Mouse (Mus musculus): ENCODE data around the gene Camk2n1. TPM values are rescaled to one million over a fixed set of nuclear protein-coding genes. Genes with fewer than 3 reads are reported as not detected.

The Camk2n1 gene
- polyA plus RNA-seq, 2 experiments = 2.1 to 7.8 TPM

DNA sequence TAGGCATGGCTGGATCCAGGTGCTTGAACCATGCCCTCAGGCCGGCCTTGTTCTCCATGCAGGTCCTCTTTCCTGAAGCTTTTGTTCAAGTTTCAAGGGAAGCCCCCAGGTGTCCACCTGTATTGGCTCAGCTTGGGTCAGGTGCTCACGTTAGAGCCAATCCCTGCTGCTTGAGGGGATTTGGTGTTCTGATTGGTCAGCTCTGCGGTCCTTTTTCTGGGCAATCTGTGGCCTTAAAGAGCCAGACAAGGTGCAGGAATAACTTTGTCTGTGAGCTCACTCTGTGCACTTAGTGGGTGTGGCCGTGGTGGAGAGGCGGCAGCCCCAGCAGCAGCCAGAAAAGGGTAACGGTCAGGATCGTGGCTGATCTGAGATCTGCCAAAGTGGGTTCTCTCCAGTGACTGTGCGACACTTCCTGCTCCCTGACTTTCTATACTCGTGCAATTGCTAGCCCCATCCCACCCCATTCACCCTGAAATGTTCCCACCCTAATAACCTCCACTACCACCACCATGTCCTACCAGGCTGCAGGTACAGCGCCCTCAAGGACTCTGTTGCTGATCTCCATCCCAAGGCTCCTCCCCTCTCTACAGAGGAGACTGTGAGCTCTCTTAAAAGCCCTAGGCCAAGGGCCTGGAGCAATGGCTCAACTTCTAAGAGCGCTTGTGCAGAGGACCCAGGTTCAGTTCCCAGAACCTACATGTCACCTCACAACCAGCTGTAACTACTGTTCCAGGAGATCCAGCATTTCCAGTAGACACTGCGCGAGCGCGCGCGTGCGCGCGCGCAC is 45.9 kb downstream of the Camk2n1 start:
- no peaks in the 10 kb centered on the region for H3K9me3 ChIP-seq (ENCODE audit: control insufficient read depth, low read length)
- ATAC-seq (ENCODE audit: low FRiP score, low read depth) = no peak
- TF ChIP-seq POLR2A (IDR thresholded peaks at IDR 0.05; ENCODE audit: borderline replicate concordance, extremely low read depth, insufficient read depth, insufficient read length) = no peak

DNA sequence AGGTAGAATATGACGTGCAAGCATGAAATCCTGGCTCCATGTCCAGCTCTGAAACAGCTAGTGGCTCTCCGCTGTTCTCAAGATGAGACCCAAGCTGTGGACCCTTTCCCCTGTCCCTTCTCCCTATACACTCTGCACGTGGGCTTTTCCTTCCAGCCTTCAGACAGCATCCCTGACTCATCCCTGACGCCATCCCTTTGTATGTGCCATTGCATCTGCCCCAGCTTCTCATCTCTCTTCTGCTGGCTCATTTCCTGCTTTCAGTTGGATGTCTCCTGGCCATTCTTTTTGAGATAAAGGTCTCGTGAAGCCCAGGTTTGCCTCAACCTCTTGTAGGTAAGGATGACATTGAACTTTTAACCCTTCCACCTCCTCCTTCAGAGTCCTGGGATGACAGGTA is 46.9 kb downstream of the Camk2n1 start:
- WGBS = 78% methylated on average over 5 of the region's 5 CpGs
- H3K9ac ChIP-seq (ENCODE audit: low read depth, low read length, severe bottlenecking) = no peak overlapping the region
- ATAC-seq (ENCODE audit: low FRiP score, low read depth) = no peak
- no peak overlapping the region for H3K4me2 ChIP-seq (replicated peaks; ENCODE audit: low read depth, low read length, severe bottlenecking)
- H3K4me1 ChIP-seq (ENCODE audit: control insufficient read depth, insufficient read depth, low read length) = no peaks in the 10 kb centered on the region
- H3K36me3 ChIP-seq (ENCODE audit: control insufficient read depth, insufficient read depth, low read length) = no peaks in the 10 kb centered on the region
- TF ChIP-seq POLR2A (IDR thresholded peaks at IDR 0.05; ENCODE audit: borderline replicate concordance, extremely low read depth, insufficient read depth, insufficient read length) = no peak
- no peak overlapping the region for H3K4me3 ChIP-seq (replicated peaks; ENCODE audit: low read length)
- no peak overlapping the region for H3K27ac ChIP-seq (replicated peaks; ENCODE audit: low read depth, low read length)
- no peak for DNase-seq (ENCODE audit: low spot score)
- H3K9me3 ChIP-seq (ENCODE audit: control insufficient read depth, low read length) = no peaks in the 10 kb centered on the region
- H3K27me3 ChIP-seq (ENCODE audit: control insufficient read depth, insufficient read depth, low read length) = 0 out of 2 replicates have a peak, but pooled peaks cover 12% of the 10 kb centered on the region

More for the DNA sequence above, 45.9 kb downstream of the Camk2n1 start:
- Histone ChIP-seq H3K4me2 (replicated peaks; ENCODE audit: low read depth, low read length, severe bottlenecking) (no peak overlapping the region), H3K4me1 (ENCODE audit: control insufficient read depth, insufficient read depth, low read length) (peaks cover under 1% of the 10 kb centered on the region; the same call in 1 of the 2 replicates), H3K36me3 (ENCODE audit: control insufficient read depth, insufficient read depth, low read length) (no peaks in the 10 kb centered on the region), H3K27me3 (ENCODE audit: control insufficient read depth, insufficient read depth, low read length) (0 out of 2 replicates have a peak, but pooled peaks cover 3% of the 10 kb centered on the region), H3K27ac (replicated peaks; ENCODE audit: low read depth, low read length) (no peak overlapping the region), H3K9ac (ENCODE audit: low read depth, low read length, severe bottlenecking) (no peak overlapping the region), H3K4me3 (replicated peaks; ENCODE audit: low read length) (no peak overlapping the region)
- no peak for DNase-seq (ENCODE audit: low spot score)
- 84% methylated on average over 21 of the region's 21 CpGs for WGBS

DNA sequence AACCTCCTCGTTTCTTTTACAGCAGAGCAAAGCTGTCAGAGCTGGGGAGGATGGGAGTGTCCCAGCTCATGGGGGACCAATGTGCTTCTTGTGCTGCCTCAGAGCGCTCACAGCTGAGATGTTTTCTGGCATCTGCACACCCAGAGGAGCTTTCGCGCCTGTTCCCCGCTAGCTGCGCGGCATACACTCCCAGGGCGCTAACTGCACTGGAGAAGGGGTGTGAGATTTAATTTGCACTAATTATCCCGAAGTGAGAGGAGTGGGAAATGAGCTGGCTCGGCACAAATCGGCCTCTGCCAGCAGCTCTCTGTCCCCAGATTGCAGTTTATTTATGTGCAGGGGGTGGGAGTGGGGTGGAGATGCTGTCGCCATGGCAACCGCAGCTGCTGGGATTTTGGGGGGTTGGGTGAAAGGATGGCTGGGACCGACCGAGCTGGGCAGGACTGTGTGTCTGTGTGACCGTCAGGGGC is 50.6 kb downstream of the Camk2n1 start:
- Histone ChIP-seq H3K9ac (ENCODE audit: low read depth, low read length, severe bottlenecking) (no peak overlapping the region), H3K36me3 (ENCODE audit: control insufficient read depth, insufficient read depth, low read length) (no peaks in the 10 kb centered on the region), H3K4me1 (ENCODE audit: control insufficient read depth, insufficient read depth, low read length) (no peaks in the 10 kb centered on the region), H3K27me3 (ENCODE audit: control insufficient read depth, insufficient read depth, low read length) (0 out of 2 replicates have a peak, but pooled peaks cover 12% of the 10 kb centered on the region), H3K9me3 (ENCODE audit: control insufficient read depth, low read length) (no peaks in the 10 kb centered on the region), H3K27ac (replicated peaks; ENCODE audit: low read depth, low read length) (no peak overlapping the region), H3K4me2 (replicated peaks; ENCODE audit: low read depth, low read length, severe bottlenecking) (no peak overlapping the region), H3K4me3 (replicated peaks; ENCODE audit: low read length) (no peak overlapping the region)
- ATAC-seq (ENCODE audit: low FRiP score, low read depth) (peak; percentile 57; the same call in 1 of the 2 replicates), DNase-seq (ENCODE audit: low spot score) (no peak)
- WGBS = 1% methylated on average over 16 of the region's 16 CpGs
- no peak for TF ChIP-seq POLR2A (IDR thresholded peaks at IDR 0.05; ENCODE audit: borderline replicate concordance, extremely low read depth, insufficient read depth, insufficient read length)

- Histone ChIP-seq H3K9me3 (ENCODE audit: control insufficient read depth, low read length) (no peaks in the 10 kb centered on the region), H3K4me1 (ENCODE audit: control insufficient read depth, insufficient read depth, low read length) (no peaks in the 10 kb centered on the region), H3K9ac (ENCODE audit: low read depth, low read length, severe bottlenecking) (no peak overlapping the region), H3K27me3 (ENCODE audit: control insufficient read depth, insufficient read depth, low read length) (0 out of 2 replicates have a peak, but pooled peaks cover 12% of the 10 kb centered on the region), H3K4me2 (replicated peaks; ENCODE audit: low read depth, low read length, severe bottlenecking) (no peak overlapping the region), H3K27ac (replicated peaks; ENCODE audit: low read depth, low read length) (no peak overlapping the region), H3K36me3 (ENCODE audit: control insufficient read depth, insufficient read depth, low read length) (no peaks in the 10 kb centered on the region), H3K4me3 (replicated peaks; ENCODE audit: low read length) (no peak overlapping the region)
- ATAC-seq (ENCODE audit: low FRiP score, low read depth) = no peak
- DNase-seq (ENCODE audit: low spot score) = no peak
- 6% methylated on average over 10 of the region's 10 CpGs for WGBS
- no peak for TF ChIP-seq POLR2A (IDR thresholded peaks at IDR 0.05; ENCODE audit: borderline replicate concordance, extremely low read depth, insufficient read depth, insufficient read length)
These were observed 51.2 kb downstream of the Camk2n1 start for GRCm38 (mm10) chr4:138505171-138505870.

DNA sequence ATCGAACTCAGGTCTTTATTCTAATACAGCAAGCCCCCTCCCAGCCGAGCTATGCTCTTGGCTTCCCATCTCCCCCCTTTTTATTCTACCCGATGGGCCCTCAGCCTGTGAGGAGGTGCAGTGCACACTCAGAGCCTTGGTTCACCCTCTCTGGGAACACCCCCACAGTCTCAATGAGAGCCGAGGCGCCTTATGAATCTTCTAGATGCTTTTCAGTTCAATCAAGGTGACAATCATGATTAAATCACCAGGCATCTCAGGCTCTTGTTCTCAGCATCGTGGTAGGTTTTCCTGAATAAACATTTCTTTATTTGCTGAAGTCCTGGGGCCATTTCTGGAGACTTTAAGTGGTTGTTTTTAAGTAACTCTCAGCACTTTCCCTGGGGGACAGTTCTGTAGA is 53.8 kb downstream of the Camk2n1 start:
- Histone ChIP-seq H3K4me3 (replicated peaks; ENCODE audit: low read length) (no peak overlapping the region), H3K4me2 (replicated peaks; ENCODE audit: low read depth, low read length, severe bottlenecking) (no peak overlapping the region), H3K27ac (replicated peaks; ENCODE audit: low read depth, low read length) (no peak overlapping the region), H3K36me3 (ENCODE audit: control insufficient read depth, insufficient read depth, low read length) (no peaks in the 10 kb centered on the region), H3K9me3 (ENCODE audit: control insufficient read depth, low read length) (no peaks in the 10 kb centered on the region), H3K9ac (ENCODE audit: low read depth, low read length, severe bottlenecking) (no peak overlapping the region), H3K27me3 (ENCODE audit: control insufficient read depth, insufficient read depth, low read length) (0 out of 2 replicates have a peak, but pooled peaks cover 12% of the 10 kb centered on the region), H3K4me1 (ENCODE audit: control insufficient read depth, insufficient read depth, low read length) (no peaks in the 10 kb centered on the region)
- DNase-seq (ENCODE audit: low spot score) = no peak
- 70% methylated on average over 6 of the region's 6 CpGs for WGBS
- ATAC-seq (ENCODE audit: low FRiP score, low read depth) = no peak
- no peak for TF ChIP-seq POLR2A (IDR thresholded peaks at IDR 0.05; ENCODE audit: borderline replicate concordance, extremely low read depth, insufficient read depth, insufficient read length)

Other genes starting within 250 kb of the Camk2n1 start
- gene Hp1bp3, start 238.0 kb upstream of the Camk2n1 start, polyA plus RNA-seq (2012; rRNA removed) = 165 and 174 TPM in 2 replicates
- gene Hp1bp3, start 238.0 kb upstream of the Camk2n1 start, polyA plus RNA-seq (2014; fragmentation: Nextera tagmentation; extraction: Ambion mirVana) = 183 and 212 TPM in 2 replicates
- 1.6 and 2.5 TPM in 2 replicates for gene Sh2d5, start 203.9 kb upstream of the Camk2n1 start, polyA plus RNA-seq (2012; rRNA removed)
- 0.25 and 0.77 TPM in 2 replicates for gene Sh2d5, start 203.9 kb upstream of the Camk2n1 start, polyA plus RNA-seq (2014; fragmentation: Nextera tagmentation; extraction: Ambion mirVana)
- 2.3 and 3.0 TPM in 2 replicates for gene Kif17, start 203.9 kb upstream of the Camk2n1 start, polyA plus RNA-seq (2012; rRNA removed)
- 1.1 TPM in 2 replicates for gene Kif17, start 203.9 kb upstream of the Camk2n1 start, polyA plus RNA-seq (2014; fragmentation: Nextera tagmentation; extraction: Ambion mirVana)
- 342 and 375 TPM in 2 replicates for gene Ddost, start 149.6 kb upstream of the Camk2n1 start, polyA plus RNA-seq (2012; rRNA removed)
- 344 and 348 TPM in 2 replicates for gene Ddost, start 149.6 kb upstream of the Camk2n1 start, polyA plus RNA-seq (2014; fragmentation: Nextera tagmentation; extraction: Ambion mirVana)
- 44.0 and 55.3 TPM in 2 replicates for gene Pink1, start 128.0 kb upstream of the Camk2n1 start, polyA plus RNA-seq (2012; rRNA removed)
- 35.5 and 35.8 TPM in 2 replicates for gene Pink1, start 128.0 kb upstream of the Camk2n1 start, polyA plus RNA-seq (2014; fragmentation: Nextera tagmentation; extraction: Ambion mirVana)
- gene Cda, start 86.3 kb upstream of the Camk2n1 start, polyA plus RNA-seq (2012; rRNA removed) = 4.6 and 5.9 TPM in 2 replicates
- 6.8 and 7.7 TPM in 2 replicates for gene Cda, start 86.3 kb upstream of the Camk2n1 start, polyA plus RNA-seq (2014; fragmentation: Nextera tagmentation; extraction: Ambion mirVana)
- 0.03 TPM in 1 of 2 replicates, not detected in the other for gene Fam43b, start 57.8 kb upstream of the Camk2n1 start, polyA plus RNA-seq (2012; rRNA removed)
- 0.07 TPM in 1 of 2 replicates, not detected in the other for gene Fam43b, start 57.8 kb upstream of the Camk2n1 start, polyA plus RNA-seq (2014; fragmentation: Nextera tagmentation; extraction: Ambion mirVana)
- 13.8 and 14.2 TPM in 2 replicates for gene Mul1, start 19.6 kb upstream of the Camk2n1 start, polyA plus RNA-seq (2012; rRNA removed)
- gene Mul1, start 19.6 kb upstream of the Camk2n1 start, polyA plus RNA-seq (2014; fragmentation: Nextera tagmentation; extraction: Ambion mirVana) = 17.1 and 18.4 TPM in 2 replicates
- 0.04 TPM in 2 replicates for gene Vwa5b1, start 181.6 kb downstream of the Camk2n1 start, polyA plus RNA-seq (2012; rRNA removed)
- 0.03 TPM in 1 of 2 replicates, not detected in the other for gene Vwa5b1, start 181.6 kb downstream of the Camk2n1 start, polyA plus RNA-seq (2014; fragmentation: Nextera tagmentation; extraction: Ambion mirVana)

Data from limb, embryonic 14.5 days (tissue).